Mouse (Mus musculus) frontal cortex, adult 2 months (tissue): Measurements from ENCODE around the gene Gm20509. TPM values are rescaled to one million over a fixed set of nuclear protein-coding genes. Genes with fewer than 3 reads are reported as not detected.
"Not testable (repeated sequence)": the region's sequence is repeated elsewhere in the genome, so short reads cannot be mapped to it uniquely, and the experiment has no call there.

Experiments
- DNase-seq, 2 experiments: peaks; one replicate each; pipeline ENCODE4 v3.0.0; 2022; ENCODE audit warnings: low spot score in 1 of 2; ENCODE audit errors: extremely low spot score in 1 of 2
- polyA plus RNA-seq: library from polyadenylated mRNA; depleted of rRNA; stranded (reverse); fragments of >200 nt; gene quantifications from 2 replicates; pipeline ENCODE4 v1.2.3, GENCODE M21; 2012

Gene Gm20509
- polyA plus RNA-seq, 1 experiment, result not detected

DNA sequence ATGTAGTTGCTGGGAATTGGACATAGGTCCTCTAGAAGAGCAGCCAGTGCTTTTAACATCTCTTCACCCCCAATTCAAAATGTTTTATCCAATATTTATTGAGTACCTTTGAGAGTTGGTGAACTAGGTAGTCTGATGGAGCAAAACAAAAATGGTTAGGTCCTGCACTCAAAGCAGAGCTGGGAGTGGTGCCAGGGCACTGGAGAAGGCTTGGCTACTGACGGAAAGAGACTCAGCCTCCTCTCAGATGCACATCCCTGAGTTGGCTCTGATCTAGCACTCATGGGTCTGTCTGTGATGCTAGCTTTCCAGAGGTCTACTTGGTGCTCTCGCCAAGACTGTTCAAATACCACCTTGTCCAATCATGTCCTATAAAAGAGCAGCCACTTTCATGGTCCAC is 4.4 kb upstream of the Gm20509 start:
- DNase-seq, result no peak

DNA sequence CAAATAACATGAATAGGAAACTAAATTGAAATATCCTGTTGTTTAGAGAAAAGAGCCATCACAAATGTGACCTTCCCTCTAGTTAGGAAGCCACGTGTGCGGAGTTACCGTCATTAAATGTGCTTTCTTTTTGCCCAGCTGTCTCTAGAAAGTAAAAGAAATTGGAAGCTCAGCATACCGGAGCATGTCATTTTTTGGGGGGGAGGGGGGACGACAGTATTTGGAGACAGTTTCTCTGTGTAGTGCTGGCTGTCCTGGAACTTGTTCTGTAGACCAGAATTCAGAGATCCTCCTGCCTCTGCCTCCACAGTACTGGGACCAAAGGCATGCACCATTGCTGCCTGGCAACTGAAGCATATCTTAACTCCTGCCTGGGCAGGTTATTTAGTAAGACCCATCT is 734 bp upstream of the Gm20509 start, which contains the start of gene Khdc3:
Khdc3 (plus strand) TSS at position 301 of the 400 bp plus-strand sequence.
- no peak for DNase-seq

DNA sequence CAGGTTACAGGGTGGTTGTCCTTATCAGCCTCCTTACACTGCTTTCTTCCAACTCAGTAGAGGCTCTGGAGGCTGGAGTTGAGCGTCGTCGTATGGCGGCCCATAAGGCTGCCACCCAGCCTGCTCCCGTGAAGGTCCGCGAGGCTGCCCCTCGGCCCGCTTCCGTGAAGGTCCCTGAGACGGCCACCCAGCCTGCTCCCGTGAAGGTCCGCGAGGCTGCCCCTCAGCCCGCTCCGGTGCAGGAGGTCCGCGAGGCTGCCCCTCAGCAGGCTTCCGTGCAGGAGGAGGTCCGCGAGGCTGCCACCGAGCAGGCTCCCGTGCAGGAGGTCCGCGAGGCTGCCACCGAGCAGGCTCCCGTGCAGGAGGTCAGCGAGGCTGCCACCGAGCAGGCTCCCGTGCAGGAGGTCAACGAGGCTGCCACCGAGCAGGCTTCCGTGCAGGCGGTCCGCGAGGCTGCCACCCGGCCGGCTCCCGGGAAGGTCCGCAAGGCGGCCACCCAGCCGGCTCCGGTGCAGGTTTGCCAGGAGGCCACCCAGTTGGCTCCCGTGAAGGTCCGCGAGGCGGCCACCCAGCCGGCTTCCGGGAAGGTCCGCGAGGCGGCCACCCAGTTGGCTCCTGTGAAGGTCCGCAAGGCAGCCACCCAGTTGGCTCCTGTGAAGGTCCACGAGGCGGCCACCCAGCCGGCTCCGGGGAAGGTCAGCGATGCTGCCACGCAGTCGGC is 1.0 kb downstream of the Gm20509 start:
- no peak for DNase-seq

DNA sequence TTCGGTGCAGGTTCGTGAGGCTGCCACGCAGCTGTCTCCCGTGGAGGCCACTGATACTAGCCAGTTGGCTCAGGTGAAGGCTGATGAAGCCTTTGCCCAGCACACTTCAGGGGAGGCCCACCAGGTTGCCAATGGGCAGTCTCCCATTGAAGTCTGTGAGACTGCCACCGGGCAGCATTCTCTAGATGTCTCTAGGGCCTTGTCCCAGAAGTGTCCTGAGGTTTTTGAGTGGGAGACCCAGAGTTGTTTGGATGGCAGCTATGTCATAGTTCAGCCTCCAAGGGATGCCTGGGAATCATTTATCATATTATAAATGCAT is 1.6 kb downstream of the Gm20509 start:
- no peak for DNase-seq

DNA sequence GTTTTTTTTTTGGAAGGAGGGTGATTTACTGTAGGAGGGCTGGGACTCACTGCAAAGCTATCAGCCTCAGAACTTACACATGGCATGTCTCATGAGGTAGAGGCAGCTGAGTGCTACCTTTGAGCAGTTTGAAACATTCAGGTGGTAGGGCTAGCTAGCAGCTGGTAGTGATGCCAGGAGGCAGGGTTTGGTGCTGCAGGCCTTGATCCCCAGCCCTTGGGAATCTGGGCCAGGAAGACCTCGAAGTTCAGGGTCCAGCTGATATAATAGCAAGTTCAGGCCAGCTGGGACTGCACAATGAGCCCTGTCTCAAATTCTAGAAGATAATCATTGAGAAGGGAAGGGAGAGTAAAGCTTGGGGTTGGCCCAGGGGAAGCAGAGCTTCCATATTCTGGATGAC is 2.9 kb downstream of the Gm20509 start:
- DNase-seq, result no peak

DNA sequence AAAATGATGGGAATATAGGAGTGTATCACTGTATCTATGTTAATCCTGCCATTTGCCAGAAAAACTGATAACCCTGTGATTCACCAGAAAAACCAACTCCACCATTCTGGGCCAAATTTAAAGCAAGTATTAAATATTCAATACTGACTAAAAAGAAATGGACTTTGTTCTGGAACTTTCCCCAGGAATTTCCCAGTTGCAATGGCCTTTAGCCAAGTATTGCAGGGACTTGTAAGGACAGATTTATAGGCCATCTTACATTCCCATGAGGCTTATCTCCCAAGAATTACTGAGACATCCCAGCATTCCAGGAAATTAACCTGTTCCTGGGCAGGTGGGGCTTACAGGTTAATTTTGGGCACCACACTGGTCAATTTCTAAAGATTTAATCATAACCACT is 3.5 kb downstream of the Gm20509 start:
- DNase-seq, result no peak

DNA sequence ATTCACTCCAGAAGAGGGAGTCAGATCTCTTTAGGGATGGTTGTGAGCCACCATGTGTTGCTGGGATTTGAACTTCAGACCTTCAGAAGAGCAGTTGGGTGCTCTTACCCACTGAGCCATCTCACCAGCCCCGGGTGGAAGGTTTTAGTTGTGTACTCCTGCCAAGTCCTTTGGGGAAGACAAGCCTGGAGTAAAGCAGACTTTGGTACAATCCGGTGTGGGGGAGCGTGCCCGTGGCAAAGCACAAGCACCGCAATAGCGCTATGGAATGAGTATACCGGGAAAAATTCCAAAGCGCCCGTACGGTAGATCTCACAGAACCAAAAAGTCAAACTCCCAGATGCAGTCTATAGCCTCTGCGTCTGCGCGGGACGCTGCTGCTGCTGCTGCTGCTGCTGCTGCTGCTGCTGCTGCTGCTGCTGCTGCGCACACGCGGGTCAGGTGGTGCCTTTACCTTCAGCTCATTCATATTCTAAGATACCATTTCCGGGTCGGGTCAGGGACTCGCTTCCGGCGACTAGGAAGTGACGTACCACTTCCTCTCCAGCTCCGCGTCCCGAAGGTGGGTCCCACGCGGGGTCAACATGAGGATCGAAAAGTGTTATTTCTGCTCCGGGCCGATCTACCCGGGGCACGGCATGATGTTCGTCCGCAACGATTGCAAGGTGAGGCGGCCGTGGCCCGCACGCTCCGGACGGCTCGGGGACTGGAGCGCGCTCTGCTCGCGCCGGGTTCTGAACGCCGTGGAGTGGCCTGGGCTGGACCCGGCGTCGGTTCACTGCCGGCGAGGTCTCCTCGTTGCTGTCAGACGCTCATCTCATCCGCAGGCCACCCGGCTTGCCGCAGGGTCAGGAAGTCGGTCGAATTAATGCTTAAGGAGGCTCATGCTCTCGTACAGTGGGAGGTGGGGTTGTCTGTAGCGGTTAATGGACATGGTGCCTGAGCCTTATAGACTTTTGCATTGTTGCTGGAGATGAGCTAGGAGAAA is 10.9 kb downstream of the Gm20509 start, which contains the start of gene Rsl24d1:
Rsl24d1 (plus strand) TSS at position 508 of the 988 bp plus-strand sequence.
- DNase-seq, result peak; percentile 93 to 97

DNA sequence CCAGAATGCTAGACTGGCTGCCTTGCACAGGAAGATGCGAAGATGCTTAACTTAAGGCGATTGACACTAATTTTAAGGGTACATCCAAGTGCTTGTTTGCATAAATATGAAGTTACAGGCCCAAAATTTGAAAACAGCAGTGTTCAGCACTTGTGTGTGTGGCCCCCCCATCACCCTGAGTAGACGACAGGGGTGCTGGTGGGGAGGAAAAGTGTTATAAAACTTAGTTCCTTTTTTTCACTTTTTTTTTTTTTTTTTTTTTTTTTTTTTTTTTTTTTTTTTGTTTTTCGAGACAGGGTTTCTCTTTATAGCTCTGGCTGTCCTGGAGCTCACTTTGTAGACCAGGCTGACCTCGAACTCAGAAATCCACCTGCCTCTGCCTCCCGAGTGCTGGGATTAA is 14.4 kb downstream of the Gm20509 start:
- DNase-seq, result not testable (repeated sequence)

DNA sequence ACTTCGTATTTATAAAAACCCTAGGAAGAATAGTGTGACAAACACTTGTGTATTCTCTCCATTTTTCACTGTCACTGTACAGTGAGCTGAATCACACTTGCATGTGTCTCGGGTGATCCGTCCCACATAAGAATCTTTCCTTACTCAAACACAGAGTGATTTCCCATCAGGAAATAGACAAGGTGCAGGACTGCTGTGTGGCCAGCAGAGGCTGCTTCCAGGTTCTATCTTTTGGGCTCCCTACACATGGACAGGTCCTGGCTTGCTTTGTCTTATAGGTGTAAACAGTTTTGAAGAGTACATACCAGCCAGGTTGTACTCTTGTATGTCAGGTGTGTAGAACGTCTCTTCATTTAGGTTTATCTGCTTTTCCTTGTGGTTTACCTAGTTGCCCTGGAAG is 15.7 kb downstream of the Gm20509 start:
- no peak for DNase-seq

DNA sequence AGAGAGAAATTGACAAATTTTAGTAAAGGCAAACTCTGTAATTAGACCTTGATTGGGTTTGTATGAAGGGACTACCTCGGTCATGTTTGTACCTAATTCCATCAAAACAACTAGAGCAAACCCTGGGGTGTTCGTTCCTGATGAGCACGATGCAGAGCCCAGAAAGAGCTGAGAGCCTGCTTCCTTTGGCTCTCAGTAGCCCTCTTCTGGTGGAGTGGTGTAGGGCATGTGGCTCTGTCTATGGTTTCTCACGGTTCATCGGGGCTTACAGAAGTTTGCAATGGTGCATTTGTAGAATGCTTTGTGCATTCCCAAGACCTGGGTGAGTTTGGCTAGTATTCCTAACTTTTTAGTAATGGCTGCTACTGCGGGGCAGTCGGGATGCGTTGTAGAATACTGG is 19.5 kb downstream of the Gm20509 start:
- DNase-seq, result peak in 1 of 2 experiments; percentile 52

DNA sequence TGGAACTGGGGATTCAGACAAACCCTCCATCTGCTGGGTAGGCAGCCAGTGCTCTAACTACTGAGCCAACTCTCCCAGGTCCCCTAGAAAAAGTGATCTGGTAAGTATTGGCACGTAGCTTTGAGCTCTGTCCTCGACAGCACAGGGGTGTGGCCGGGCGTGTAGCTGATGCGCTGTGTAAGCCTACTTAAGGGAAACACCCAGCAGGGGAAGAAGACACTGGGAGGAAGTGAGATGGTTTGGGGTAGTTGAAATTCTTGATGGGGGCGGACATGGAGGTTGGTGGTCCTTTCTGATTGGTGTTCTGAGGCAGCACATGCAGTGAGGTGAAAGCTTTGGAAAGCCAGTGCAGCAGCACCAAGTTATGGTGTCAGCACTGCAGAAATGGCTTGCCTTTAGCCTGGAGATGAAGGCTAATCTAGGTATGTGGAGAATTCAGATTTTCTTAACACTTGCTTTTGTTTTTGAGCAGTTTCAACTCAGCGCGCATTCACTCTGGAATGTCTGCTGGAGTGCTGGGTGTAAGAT is 22.8 kb downstream of the Gm20509 start:
- DNase-seq, result no peak

DNA sequence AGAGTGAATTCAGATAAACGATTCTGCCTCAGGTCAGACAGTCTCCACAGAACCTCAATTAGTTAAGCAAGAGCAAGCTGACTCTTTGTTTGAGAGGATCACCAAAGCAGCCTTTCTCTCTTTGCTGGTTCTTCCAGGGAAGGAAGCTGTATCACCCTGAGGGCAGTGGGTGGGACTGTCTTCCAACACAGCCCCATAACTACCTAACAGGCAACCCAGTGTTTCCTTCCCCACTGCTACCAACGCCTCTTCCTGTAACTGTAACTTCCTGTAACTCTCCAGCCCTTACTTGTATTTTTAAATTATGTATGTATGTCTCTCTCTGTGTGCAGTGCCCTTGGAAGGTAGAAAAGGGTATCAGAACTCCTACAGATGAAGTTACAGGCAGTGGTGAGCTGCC is 25.2 kb downstream of the Gm20509 start:
- no peak for DNase-seq

DNA sequence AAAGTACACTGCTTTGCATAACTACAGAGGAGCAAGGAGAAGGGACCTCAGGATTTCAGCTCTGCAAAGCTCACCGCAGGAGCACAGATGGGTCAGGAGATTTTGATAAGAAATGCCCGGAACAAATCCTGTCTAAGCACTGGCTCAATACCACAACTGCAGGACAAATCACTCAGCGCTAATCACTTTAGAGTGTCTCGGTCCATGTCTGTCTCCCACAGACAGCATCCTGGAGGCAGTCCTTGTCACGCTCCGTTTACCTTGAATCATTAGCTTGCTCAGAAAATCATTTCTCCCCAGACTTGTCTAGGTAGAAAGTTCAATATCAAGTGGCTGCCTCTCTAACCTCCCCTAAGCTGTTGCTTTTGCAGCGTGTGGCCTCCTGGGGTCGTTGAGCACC is 27.6 kb downstream of the Gm20509 start:
- no peak for DNase-seq

DNA sequence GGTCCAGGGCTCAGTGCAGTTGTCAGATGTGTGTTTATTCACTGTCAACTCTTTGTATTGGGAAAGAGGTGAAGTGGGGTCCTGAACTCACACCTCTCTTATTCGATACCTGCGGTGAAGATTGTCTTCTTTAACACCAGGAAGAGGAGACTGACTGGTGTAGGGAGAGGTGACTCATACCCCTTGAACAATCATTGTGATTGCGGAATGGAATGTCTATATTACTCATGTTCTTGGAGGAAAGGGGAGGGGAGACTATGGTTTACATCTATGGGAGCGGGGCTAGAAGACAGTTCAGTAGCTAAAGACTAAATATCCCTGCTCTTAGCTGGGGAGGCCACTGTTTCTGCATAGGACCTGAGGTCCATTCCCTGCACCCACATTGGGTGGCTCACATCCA is 28.3 kb downstream of the Gm20509 start:
- no peak for DNase-seq

DNA sequence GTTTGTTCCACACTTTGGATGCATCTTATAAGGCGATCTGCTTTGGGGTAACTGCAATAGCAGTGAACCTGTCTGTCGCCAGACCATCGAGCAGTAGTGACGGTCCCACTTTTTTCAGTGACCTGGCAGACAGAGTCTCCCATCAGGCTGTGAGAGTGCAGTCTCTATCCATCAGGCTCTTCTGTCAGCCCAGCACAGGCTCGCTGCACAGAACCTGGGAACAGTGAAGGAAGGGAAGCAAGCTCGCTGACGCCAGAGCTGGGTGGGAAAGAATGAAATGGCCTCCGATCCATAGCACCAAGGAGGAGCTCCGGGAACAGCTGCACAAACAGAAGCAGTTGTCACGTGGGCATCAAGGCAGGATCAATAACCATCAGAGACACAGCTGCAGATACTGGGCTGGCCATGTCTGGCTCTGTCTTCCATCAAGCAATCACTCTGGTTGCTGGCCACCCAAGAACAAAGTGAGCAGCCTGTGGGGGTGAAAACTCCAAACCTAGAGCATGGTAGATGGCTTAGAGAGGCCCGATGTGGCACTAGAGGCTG is 35.1 kb downstream of the Gm20509 start:
- DNase-seq, result no peak

DNA sequence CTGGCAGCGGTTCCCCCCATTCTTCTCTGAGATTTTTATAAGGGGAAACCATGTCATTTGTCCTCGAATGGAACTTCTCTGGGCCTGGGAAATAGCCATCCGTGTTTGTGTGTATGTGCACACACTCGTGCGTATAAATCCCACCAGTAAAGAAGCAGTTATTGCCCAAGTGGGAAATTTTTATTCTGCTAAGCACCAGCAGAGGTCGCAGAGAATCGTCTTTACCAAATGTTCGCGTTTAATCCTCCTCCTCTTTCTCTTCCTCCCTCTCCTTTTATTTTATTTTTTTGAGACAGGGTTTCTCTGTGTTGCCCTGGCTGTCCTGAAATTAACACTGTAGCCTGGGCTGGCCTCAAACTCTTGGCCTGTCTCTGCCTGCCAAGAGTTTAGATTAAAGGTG is 52.1 kb downstream of the Gm20509 start:
- DNase-seq, result peak in 1 of 2 experiments; percentile 20

DNA sequence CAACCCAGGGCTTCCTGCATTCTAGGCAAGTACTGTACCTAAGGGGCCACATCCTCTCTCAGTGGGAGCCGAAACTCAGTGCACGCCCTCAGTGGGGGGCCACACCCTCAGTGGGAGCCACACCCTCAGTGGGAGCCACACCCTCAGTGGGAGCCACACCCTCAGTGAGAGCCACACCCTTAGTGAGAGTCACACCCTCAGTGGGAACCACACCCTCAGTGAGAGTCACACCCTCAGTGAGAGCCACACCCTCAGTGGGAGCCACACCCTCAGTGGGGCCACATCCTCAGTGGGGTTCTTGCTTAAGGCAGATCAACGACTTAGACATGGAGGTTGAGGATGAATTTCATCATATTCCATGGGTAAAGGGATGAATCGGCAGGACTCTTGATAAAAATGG is 55.7 kb downstream of the Gm20509 start:
- no peak for DNase-seq

DNA sequence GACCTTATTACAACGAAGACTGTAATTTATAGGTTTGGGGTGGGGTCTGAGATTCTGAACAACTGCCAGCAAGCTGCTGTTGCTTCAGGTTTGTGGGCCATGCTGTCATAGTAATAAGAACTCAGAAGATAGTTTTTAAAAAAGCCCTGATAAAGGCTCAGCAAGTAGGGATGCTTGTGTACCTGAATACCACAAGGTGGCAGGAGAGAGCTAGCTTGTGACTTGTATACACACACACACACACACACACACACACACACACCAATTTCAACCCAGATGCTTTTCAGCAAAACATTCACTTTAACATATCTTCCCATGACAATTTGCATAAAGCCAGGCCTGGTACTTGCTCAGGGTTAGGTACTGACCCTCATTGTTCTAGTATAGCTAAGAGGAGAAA is 57.0 kb downstream of the Gm20509 start:
- peak in 1 of 2 experiments; percentile 63 for DNase-seq

DNA sequence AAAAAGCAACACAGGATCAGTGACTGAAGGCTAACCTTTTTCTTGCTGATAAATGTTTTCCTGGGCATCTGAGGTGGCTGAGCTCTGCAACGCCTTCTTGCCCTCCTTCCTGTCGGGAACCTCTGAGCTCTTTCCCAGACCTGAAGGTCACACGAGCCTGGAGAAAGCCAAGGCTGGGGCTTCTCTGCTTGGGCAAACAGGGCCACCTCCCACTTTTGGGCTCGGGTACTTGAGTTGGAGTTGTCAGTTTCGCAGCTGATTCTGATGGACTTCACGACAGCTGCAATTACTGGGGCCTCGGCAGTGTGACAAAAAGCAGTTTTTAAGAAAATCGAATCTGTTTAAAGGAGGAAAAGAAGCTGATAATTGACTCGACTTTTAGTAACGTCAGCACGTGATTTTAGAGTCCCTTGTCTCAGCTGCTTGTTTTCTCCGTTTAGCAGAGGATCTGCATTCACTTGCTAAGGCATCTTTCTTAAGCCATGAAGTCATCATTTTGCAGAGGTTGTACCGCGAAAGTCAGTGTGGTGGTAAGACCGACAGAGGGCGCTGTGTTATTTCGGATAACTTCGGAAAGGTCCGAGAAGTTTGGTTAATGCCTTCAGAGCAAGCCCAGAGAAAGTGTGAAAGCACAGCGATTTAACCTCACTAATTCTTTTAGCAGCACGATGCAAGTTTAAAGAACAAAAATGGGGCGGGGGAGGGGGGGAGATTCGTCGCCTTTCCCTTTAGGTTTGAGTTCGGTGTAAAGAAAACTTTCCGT is 60.5 kb downstream of the Gm20509 start:
- DNase-seq, result peak; percentile 55 to 93

DNA sequence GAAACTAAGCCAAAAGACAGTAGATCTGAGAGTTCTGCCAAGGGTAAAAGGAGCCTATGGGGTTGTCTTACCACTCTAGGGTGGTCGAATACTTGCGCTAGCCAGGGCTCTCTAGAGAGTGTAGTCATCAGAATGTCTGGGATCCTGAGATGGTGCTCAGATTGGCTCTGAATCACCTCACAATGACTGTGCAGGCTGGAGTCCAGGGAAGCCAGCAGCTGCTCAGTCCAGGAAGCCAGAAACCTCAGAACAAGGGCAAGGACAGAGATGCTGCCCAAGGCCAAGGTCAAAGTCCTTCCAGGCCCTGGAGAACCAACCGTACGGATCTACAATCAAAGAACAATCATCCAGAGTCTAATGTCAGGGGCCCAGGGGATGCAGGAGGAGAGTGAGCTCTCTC is 63.4 kb downstream of the Gm20509 start:
- no peak for DNase-seq
